Mouse (Mus musculus) heart, postnatal 0 days (tissue): ENCODE measurements around the gene Zhx3. TPM values are rescaled to one million over a fixed set of nuclear protein-coding genes. Genes with fewer than 3 reads are reported as not detected.

Experiments
- ATAC-seq: fragments of 200-750 bp; cut with Nextera tagmentation; 2 replicates; pipeline ENCODE4 v1.8.0; 2017; ENCODE audit warnings: low read depth, moderate number of reproducible peaks, moderate library complexity; ENCODE audit not compliant: insufficient read depth
- DNase-seq: peaks from one replicate; pipeline ENCODE4 v3.0.0-alpha.2; 2016; ENCODE audit warnings: low spot score
- H3K27ac ChIP-seq: fragments of 300-500 bp; sonication (generic); 2 replicates; pipeline ENCODE4 v1.5.1; 2014; ENCODE audit warnings: low read depth, mild to moderate bottlenecking
- H3K27me3 ChIP-seq: fragments of 300-500 bp; sonication (generic); 2 replicates; pipeline ENCODE4 v1.6.1; 2014; ENCODE audit warnings: low read length, mixed read lengths; ENCODE audit not compliant: control insufficient read depth, insufficient read depth
- H3K36me3 ChIP-seq: fragments of 300-500 bp; sonication (generic); replicated peaks from 2 replicates; pipeline ENCODE4 v1.6.1; 2014; ENCODE audit warnings: low read length, mixed read lengths; ENCODE audit not compliant: control insufficient read depth, insufficient read depth
- H3K4me1 ChIP-seq: fragments of 300-500 bp; sonication (generic); 2 replicates; pipeline ENCODE4 v1.6.1; 2014; ENCODE audit warnings: antibody characterized with exemption; ENCODE audit not compliant: control insufficient read depth, insufficient read depth
- H3K4me2 ChIP-seq: fragments of 300-500 bp; sonication (generic); 2 replicates; pipeline ENCODE4 v1.6.1; 2014; ENCODE audit warnings: low read depth, mild to moderate bottlenecking, low read length, moderate library complexity
- H3K4me3 ChIP-seq: fragments of 300-500 bp; sonication (generic); 2 replicates; pipeline ENCODE4 v1.5.1; 2014; ENCODE audit warnings: low read depth, low read length
- H3K9ac ChIP-seq: fragments of 300-500 bp; sonication (generic); replicated peaks from 2 replicates; pipeline ENCODE4 v1.6.1; 2014; ENCODE audit warnings: low read depth, low read length, mixed read lengths
- H3K9me3 ChIP-seq: fragments of 300-500 bp; sonication (generic); replicated peaks from 2 replicates; pipeline ENCODE4 v1.6.1; 2016; ENCODE audit warnings: low read length; ENCODE audit not compliant: control insufficient read depth
- CTCF ChIP-seq: IDR thresholded peaks from 2 replicates; pipeline ENCODE4 v1.5.1; 2016; ENCODE audit warnings: antibody characterized with exemption, control low read depth, low read depth
- EP300 ChIP-seq: IDR thresholded peaks from 2 replicates; pipeline ENCODE4 v1.6.1; 2016; ENCODE audit warnings: antibody characterized with exemption, low read depth
- WGBS: fragments of 180-500 bp; shearing (Covaris S2); extraction: QIAGEN DNeasy Blood & Tissue Kit; methylation state at CpG from one replicate; pipeline ENCODE4 v1.1.7; 2014; 5-methylcytosine and 5-hydroxymethylcytosine counted together
- polyA plus RNA-seq: library from polyadenylated mRNA; unstranded; fragments of >200 nt; fragmentation: Nextera tagmentation; extraction: Ambion mirVana; gene quantifications from 2 replicates; pipeline ENCODE4 v1.2.1, GENCODE M21; 2015
- total RNA-seq: library from RNA; depleted of rRNA; stranded (reverse); fragments of >200 nt; gene quantifications from 2 replicates; pipeline ENCODE4 v1.2.3, GENCODE M21; 2014; ENCODE audit warnings: low replicate concordance; rRNA removed

The Zhx3 gene
- total RNA-seq (14.2 and 18.3 TPM in 2 replicates), polyA plus RNA-seq (4.7 and 5.1 TPM in 2 replicates)

DNA sequence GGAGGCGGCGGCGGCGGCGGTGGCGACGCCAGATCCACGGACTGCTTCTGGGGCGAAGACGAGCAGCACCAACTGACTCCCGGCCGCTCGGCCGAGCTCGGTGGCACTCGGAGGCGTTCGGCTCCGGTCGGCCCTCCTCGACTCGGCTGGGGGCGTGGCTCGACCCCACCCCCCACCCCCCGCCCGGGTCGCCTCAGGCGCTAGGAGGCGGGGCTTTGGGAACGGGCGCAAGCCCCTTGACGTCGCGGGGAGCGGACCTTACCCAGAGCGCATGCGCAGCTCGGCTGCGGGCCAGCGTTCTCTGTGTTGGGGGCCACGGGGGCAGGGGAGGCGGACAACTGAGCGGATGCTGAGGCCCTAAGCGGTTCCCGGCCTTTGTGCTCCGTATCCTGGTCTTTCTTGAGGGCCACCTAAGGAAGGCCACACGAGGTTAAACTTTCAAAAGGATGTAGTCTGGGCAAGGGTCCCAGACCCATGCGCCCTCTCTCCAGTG is at the start of gene Zhx3:
Gene Zhx3, minus strand, starts transcription at position 109 of the 493 bp plus-strand sequence.
- Histone ChIP-seq H3K27me3 (no peaks in the 10 kb centered on the region), H3K9me3 (no peaks in the 10 kb centered on the region; the same call in 1 of the 2 replicates), H3K4me2 (peak within 1 kb of the TSS; percentile 90), H3K27ac (peak within 1 kb of the TSS; percentile 98), H3K4me1 (peaks cover 7% of the 10 kb centered on the region; the same call in 1 of the 2 replicates), H3K36me3 (no peaks in the 10 kb centered on the region), H3K9ac (peak within 1 kb of the TSS; percentile 96), H3K4me3 (peak within 1 kb of the TSS; percentile 91)
- TF ChIP-seq CTCF (no peak), EP300 (peak; percentile 93)
- peak; percentile 94 for DNase-seq
- WGBS = under 1% methylated on average over 38 of the region's 48 CpGs
- peak; percentile 96 for ATAC-seq

DNA sequence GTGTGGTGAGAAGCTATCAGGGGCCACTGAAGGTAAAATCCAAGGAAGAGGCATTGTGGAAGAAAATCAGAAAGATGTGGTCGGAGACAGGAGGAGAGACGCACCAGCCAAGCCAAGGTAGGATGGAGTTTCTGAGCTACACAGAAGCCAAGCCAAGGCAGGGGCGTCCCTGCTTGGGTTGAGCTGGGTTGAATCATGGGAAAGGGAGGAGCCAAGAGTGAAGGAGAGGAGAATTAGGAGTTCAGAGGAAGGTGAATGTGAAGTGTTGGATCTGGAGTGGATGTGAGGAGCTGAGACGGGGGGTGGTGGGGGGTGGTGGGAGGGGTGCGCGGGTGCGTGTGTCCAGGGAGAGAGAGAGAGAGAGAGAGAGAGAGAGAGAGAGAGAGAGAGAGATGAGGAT is 48.5 kb upstream of the Zhx3 start:
- no peak overlapping the region for H3K4me2 ChIP-seq
- no peaks in the 10 kb centered on the region for H3K9me3 ChIP-seq
- no peak for TF ChIP-seq CTCF
- TF ChIP-seq EP300 = no peak
- WGBS = 78% methylated on average over 7 of the region's 7 CpGs
- ATAC-seq (no peak), DNase-seq (no peak)
- no peak overlapping the region for H3K9ac ChIP-seq
- H3K27ac ChIP-seq = no peak overlapping the region
- peaks cover 7% of the 10 kb centered on the region; the same call in 1 of the 2 replicates for H3K4me1 ChIP-seq
- no peaks in the 10 kb centered on the region for H3K27me3 ChIP-seq
- H3K36me3 ChIP-seq = no peaks in the 10 kb centered on the region
- H3K4me3 ChIP-seq = no peak overlapping the region

DNA sequence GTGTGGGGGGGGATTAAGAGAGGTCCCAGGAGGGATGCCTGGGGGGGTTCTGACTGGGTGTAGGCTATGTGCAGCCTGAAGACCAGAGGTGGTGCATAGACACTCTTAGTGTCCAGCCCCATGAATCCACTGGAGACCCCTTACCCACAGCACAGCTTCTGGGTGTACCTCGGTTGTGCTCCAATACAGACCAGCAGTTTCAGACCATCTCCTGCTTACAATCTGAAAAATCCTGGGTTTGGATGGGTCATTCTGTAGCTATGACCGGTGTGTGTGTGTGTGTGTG is 46.1 kb upstream of the Zhx3 start:
- Histone ChIP-seq H3K4me1 (peaks cover 19% of the 10 kb centered on the region; the same call in 1 of the 2 replicates), H3K4me2 (no peak overlapping the region), H3K27ac (no peak overlapping the region), H3K4me3 (no peak overlapping the region), H3K9ac (no peak overlapping the region), H3K27me3 (peaks cover 8% of the 10 kb centered on the region; the same call in 1 of the 2 replicates), H3K36me3 (no peaks in the 10 kb centered on the region), H3K9me3 (no peaks in the 10 kb centered on the region)
- WGBS = 71% methylated on average over 2 of the region's 2 CpGs
- TF ChIP-seq CTCF (no peak), EP300 (no peak)
- ATAC-seq = no peak
- DNase-seq = no peak

DNA sequence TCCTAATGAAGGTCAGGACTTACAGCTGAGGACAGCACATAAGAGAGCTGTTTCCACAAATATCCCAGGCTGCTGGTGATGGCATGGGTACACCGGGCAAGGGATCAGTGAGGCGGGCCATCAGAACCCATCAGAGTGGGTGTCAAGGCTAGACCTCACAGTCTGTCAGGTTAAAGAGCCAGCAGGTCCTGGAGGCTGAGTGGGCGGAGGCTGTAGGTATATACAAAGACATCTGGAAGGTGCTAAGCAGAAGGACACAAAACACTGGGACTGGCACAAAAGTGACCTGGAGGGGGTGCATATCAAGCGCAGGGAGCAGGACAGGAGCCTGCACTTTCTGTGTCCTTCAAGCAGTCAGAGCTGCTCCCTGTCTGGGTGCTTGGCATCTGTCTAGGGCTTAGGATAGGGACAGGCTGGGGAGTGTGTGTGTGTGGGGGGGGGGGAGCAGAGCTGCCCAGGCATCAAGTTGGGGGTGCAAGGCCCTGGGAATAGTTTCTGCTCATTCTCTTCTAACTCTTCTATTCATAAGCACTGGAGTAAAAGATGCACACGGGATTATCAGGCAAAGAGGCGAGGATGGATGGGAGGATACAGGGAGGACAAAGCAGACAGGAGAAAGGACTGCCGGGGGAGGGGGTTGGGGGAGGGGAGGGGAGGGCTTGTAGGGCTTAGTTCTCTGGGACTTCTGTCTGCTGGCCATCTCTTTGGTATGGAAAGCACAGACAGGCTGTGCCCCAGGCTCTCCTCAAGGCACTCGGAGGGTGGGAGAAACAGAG is 45.5 kb upstream of the Zhx3 start:
- DNase-seq = no peak
- Histone ChIP-seq H3K4me3 (no peak overlapping the region), H3K27me3 (peaks cover 14% of the 10 kb centered on the region), H3K27ac (no peak overlapping the region), H3K36me3 (no peaks in the 10 kb centered on the region), H3K9ac (no peak overlapping the region), H3K4me2 (no peak overlapping the region), H3K9me3 (no peaks in the 10 kb centered on the region), H3K4me1 (peaks cover 19% of the 10 kb centered on the region; the same call in 1 of the 2 replicates)
- 62% methylated on average over 8 of the region's 8 CpGs for WGBS
- ATAC-seq = no peak
- TF ChIP-seq CTCF (no peak), EP300 (no peak)

DNA sequence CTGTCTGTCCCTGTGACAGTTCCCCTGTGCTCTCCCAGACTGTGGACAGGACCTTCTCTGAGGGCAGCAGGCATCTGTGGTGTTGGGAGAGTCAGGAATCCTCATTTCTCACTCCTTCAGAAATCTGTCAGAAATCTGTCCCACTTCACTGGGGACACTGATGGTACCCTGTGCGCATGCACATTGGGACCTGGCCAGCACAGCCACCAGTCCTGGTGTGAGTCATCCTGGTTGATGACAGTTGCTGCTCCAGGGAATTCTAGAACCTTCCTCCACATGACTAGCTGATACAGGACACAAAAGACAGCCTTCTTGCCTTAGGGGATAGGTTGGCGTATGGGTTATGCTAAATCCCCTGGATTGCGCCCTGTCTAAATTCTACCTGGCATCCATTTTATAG is 44.5 kb upstream of the Zhx3 start:
- H3K27ac ChIP-seq = no peak overlapping the region
- H3K27me3 ChIP-seq = peaks cover 24% of the 10 kb centered on the region
- ATAC-seq = peak; percentile 40; the same call in 1 of the 2 replicates
- H3K9ac ChIP-seq = no peak overlapping the region
- no peak overlapping the region for H3K4me3 ChIP-seq
- peaks cover 19% of the 10 kb centered on the region; the same call in 1 of the 2 replicates for H3K4me1 ChIP-seq
- no peak overlapping the region for H3K4me2 ChIP-seq
- no peak for TF ChIP-seq EP300
- no peak for TF ChIP-seq CTCF
- no peaks in the 10 kb centered on the region for H3K9me3 ChIP-seq
- 75% methylated on average over 3 of the region's 3 CpGs for WGBS
- no peaks in the 10 kb centered on the region for H3K36me3 ChIP-seq
- no peak for DNase-seq
